Mouse (Mus musculus) c-Kit-negative CD71-positive TER-119-positive erythroid progenitor cells, embryonic 14.5 days (primary cell): Measurements from ENCODE around the gene Klhl10.
A peak's percentile ranks its signal among the peaks of the same experiment; 100 is the strongest.

ENCODE experiments used
- DNase-seq: peaks from one replicate; pipeline ENCODE4 v3.0.0-alpha.2; 2013; ENCODE audit warnings: low read depth, low spot score

Klhl10 gene

GRCm38 (mm10) chr11:100457711-100458110 is 16.0 kb downstream of the Klhl10 start:
- no peak for DNase-seq

- no peak for DNase-seq
Observed at GRCm38 (mm10) chr11:100462699-100463098, 21.0 kb downstream of the Klhl10 start.

GRCm38 (mm10) chr11:100465229-100465792 is 23.6 kb downstream of the Klhl10 start:
- DNase-seq, result no peak

GRCm38 (mm10) chr11:100465833-100466232 is 24.1 kb downstream of the Klhl10 start:
- no peak for DNase-seq

GRCm38 (mm10) chr11:100471352-100472196 is 29.9 kb downstream of the Klhl10 start:
- DNase-seq, result peak; percentile 11

GRCm38 (mm10) chr11:100472197-100472934 is 30.6 kb downstream of the Klhl10 start, which contains the start of gene Klhl11:
TSS of gene Klhl11 (minus strand) at chr11:100472741.
- peak; percentile 92 for DNase-seq

- DNase-seq, result no peak
Observed at GRCm38 (mm10) chr11:100472935-100473295, 31.2 kb downstream of the Klhl10 start.

GRCm38 (mm10) chr11:100476281-100476680 is 34.6 kb downstream of the Klhl10 start:
- no peak for DNase-seq

- no peak for DNase-seq
Observed at GRCm38 (mm10) chr11:100479152-100479551, 37.4 kb downstream of the Klhl10 start.

- DNase-seq, result no peak
Observed at GRCm38 (mm10) chr11:100484461-100484860, 42.7 kb downstream of the Klhl10 start.

GRCm38 (mm10) chr11:100485801-100486538 is 44.3 kb downstream of the Klhl10 start:
- DNase-seq, result peak; percentile 15

- DNase-seq, result no peak
Observed at GRCm38 (mm10) chr11:100490951-100491350, 49.2 kb downstream of the Klhl10 start.

- no peak for DNase-seq
Observed at GRCm38 (mm10) chr11:100493771-100494170, 52.1 kb downstream of the Klhl10 start.

GRCm38 (mm10) chr11:100500241-100500640 is 58.5 kb downstream of the Klhl10 start:
- DNase-seq, result no peak

- no peak for DNase-seq
Observed at GRCm38 (mm10) chr11:100500651-100501050, 58.9 kb downstream of the Klhl10 start.

GRCm38 (mm10) chr11:100501321-100501720 is 59.6 kb downstream of the Klhl10 start:
- DNase-seq, result no peak

GRCm38 (mm10) chr11:100504990-100505660 is 63.4 kb downstream of the Klhl10 start:
- no peak for DNase-seq

GRCm38 (mm10) chr11:100505997-100506396 is 64.3 kb downstream of the Klhl10 start:
- no peak for DNase-seq
